Mouse (Mus musculus) hindbrain, postnatal 0 days (tissue): ENCODE measurements at regions not wholly inside any gene's neighbourhood (a gene's known extent, or its start where the extent isn't known, plus 50 kb on each side); places are given as distances from the start of the nearest gene placed in this dataset.
A peak's percentile ranks its signal among the peaks of the same experiment; 100 is the strongest.

Source experiments
- ATAC-seq: fragments of 200-750 bp; cut with Nextera tagmentation; 2 replicates; pipeline ENCODE4 v1.8.0; 2017; ENCODE audit warnings: mild to moderate bottlenecking, moderate TSS enrichment, moderate library complexity
- DNase-seq: peaks from one replicate; pipeline ENCODE4 v3.0.0-alpha.2; 2015; ENCODE audit warnings: low spot score
- H3K27ac ChIP-seq: fragments of 300-500 bp; sonication (generic); 2 replicates; pipeline ENCODE4 v1.5.1; 2014; ENCODE audit warnings: mild to moderate bottlenecking
- H3K27me3 ChIP-seq: fragments of 300-500 bp; sonication (generic); 2 replicates; pipeline ENCODE4 v1.6.1; 2014; ENCODE audit warnings: low read length, mixed read lengths; ENCODE audit not compliant: insufficient read depth
- H3K36me3 ChIP-seq: fragments of 300-500 bp; sonication (generic); 2 replicates; pipeline ENCODE4 v1.6.1; 2014; ENCODE audit warnings: low read length, mixed read lengths; ENCODE audit not compliant: insufficient read depth
- H3K4me1 ChIP-seq: fragments of 300-500 bp; sonication (generic); 2 replicates; pipeline ENCODE4 v1.6.1; 2014; ENCODE audit warnings: antibody characterized with exemption, low read length, mixed read lengths; ENCODE audit not compliant: insufficient read depth
- H3K4me2 ChIP-seq: fragments of 300-500 bp; sonication (generic); 2 replicates; pipeline ENCODE4 v1.6.1; 2014; ENCODE audit warnings: low read depth, mild to moderate bottlenecking, low read length, moderate library complexity, mixed read lengths
- H3K4me3 ChIP-seq: fragments of 300-500 bp; sonication (generic); 2 replicates; pipeline ENCODE4 v1.5.1; 2014; ENCODE audit warnings: low read length
- H3K9ac ChIP-seq: fragments of 300-500 bp; sonication (generic); replicated peaks from 2 replicates; pipeline ENCODE4 v1.6.1; 2014; ENCODE audit warnings: mild to moderate bottlenecking, low read length, moderate library complexity, mixed read lengths
- H3K9me3 ChIP-seq: fragments of 300-500 bp; sonication (generic); 2 replicates; pipeline ENCODE4 v1.6.1; 2016; ENCODE audit warnings: low read length, mixed read lengths
- CTCF ChIP-seq: IDR thresholded peaks from 2 replicates; pipeline ENCODE4 v1.5.1; 2016; ENCODE audit warnings: antibody characterized with exemption, control low read depth, low read depth
- WGBS: fragments of 180-500 bp; shearing (Covaris S2); extraction: QIAGEN DNeasy Blood & Tissue Kit; methylation state at CpG from one replicate; pipeline ENCODE4 v1.1.7; 2014; 5-methylcytosine and 5-hydroxymethylcytosine counted together

- ATAC-seq (no peak), DNase-seq (no peak)
- Histone ChIP-seq H3K9ac (no peak overlapping the region), H3K4me1 (no peaks in the 10 kb centered on the region), H3K9me3 (no peaks in the 10 kb centered on the region), H3K36me3 (no peaks in the 10 kb centered on the region), H3K4me2 (no peak overlapping the region), H3K27me3 (no peaks in the 10 kb centered on the region), H3K27ac (no peak overlapping the region), H3K4me3 (no peak overlapping the region)
- 83% methylated on average over 4 of the region's 4 CpGs for WGBS
- no peak for TF ChIP-seq CTCF
Measured at GRCm38 (mm10) chr1:169230097-169230496, 301.2 kb downstream of the Nuf2 start.

GRCm38 (mm10) chr1:169224431-169224830 lies 306.8 kb downstream of the Nuf2 start:
- WGBS = 88% methylated on average over 2 of the region's 2 CpGs
- ATAC-seq (no peak), DNase-seq (no peak)
- Histone ChIP-seq H3K36me3 (no peaks in the 10 kb centered on the region), H3K9ac (no peak overlapping the region), H3K9me3 (no peaks in the 10 kb centered on the region), H3K4me1 (no peaks in the 10 kb centered on the region), H3K4me2 (no peak overlapping the region), H3K27me3 (no peaks in the 10 kb centered on the region), H3K4me3 (no peak overlapping the region), H3K27ac (no peak overlapping the region)
- TF ChIP-seq CTCF = no peak

GRCm38 (mm10) chr1:169187658-169188057 lies 343.6 kb downstream of the Nuf2 start:
- no peaks in the 10 kb centered on the region for H3K27me3 ChIP-seq
- H3K4me3 ChIP-seq = no peak overlapping the region
- no peak overlapping the region for H3K9ac ChIP-seq
- no peaks in the 10 kb centered on the region for H3K9me3 ChIP-seq
- DNase-seq (peak; percentile 13), ATAC-seq (no peak)
- H3K36me3 ChIP-seq = no peaks in the 10 kb centered on the region
- H3K4me1 ChIP-seq = no peaks in the 10 kb centered on the region
- H3K27ac ChIP-seq = no peak overlapping the region
- no peak for TF ChIP-seq CTCF
- H3K4me2 ChIP-seq = no peak overlapping the region
- WGBS = 41% methylated on average over 1 of the region's 1 CpGs

DNA sequence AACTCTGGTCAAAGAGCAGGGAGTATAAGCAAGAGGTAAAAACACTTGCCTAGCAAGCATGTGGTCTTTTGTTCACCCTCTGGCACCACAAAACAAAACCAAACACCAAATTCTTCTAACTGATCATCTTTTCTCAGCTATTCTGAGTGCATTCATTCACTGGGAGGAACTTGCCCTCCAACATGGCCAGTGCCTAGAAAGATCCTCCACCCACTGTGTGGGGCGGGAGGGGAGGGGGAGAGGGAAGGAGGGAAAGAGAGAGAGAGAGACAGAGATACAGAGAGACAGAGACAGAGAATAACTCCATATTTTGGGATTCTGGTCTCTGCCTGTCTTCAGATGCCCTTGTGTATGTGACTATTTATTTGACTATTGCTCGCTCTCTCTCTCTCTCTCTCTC lies 360.9 kb downstream of the Nuf2 start:
- ATAC-seq = no peak
- no peak for TF ChIP-seq CTCF
- WGBS = 83% methylated on average over 2 of the region's 2 CpGs

GRCm38 (mm10) chr1:169168033-169168432 lies 363.2 kb downstream of the Nuf2 start:
- WGBS = 83% methylated on average over 4 of the region's 4 CpGs
- H3K9me3 ChIP-seq = no peaks in the 10 kb centered on the region
- no peak for DNase-seq
- no peak overlapping the region for H3K9ac ChIP-seq
- H3K27me3 ChIP-seq = no peaks in the 10 kb centered on the region
- no peak overlapping the region for H3K4me2 ChIP-seq
- no peak for ATAC-seq
- H3K4me1 ChIP-seq = no peaks in the 10 kb centered on the region
- H3K36me3 ChIP-seq = no peaks in the 10 kb centered on the region
- TF ChIP-seq CTCF = no peak
- no peak overlapping the region for H3K27ac ChIP-seq
- no peak overlapping the region for H3K4me3 ChIP-seq

More for the DNA sequence above, 360.9 kb downstream of the Nuf2 start:
- no peak for DNase-seq
- Histone ChIP-seq H3K36me3 (no peaks in the 10 kb centered on the region), H3K4me3 (no peak overlapping the region), H3K4me2 (no peak overlapping the region), H3K9ac (no peak overlapping the region), H3K9me3 (no peaks in the 10 kb centered on the region), H3K4me1 (no peaks in the 10 kb centered on the region), H3K27ac (no peak overlapping the region), H3K27me3 (no peaks in the 10 kb centered on the region)

GRCm38 (mm10) chr1:169166041-169166850 lies 365.0 kb downstream of the Nuf2 start:
- H3K4me1 ChIP-seq = no peaks in the 10 kb centered on the region
- H3K27me3 ChIP-seq = no peaks in the 10 kb centered on the region
- WGBS = 81% methylated on average over 5 of the region's 5 CpGs
- no peak overlapping the region for H3K27ac ChIP-seq
- DNase-seq = no peak
- TF ChIP-seq CTCF = no peak
- H3K4me2 ChIP-seq = no peak overlapping the region
- no peak overlapping the region for H3K9ac ChIP-seq
- no peak for ATAC-seq
- H3K36me3 ChIP-seq = no peaks in the 10 kb centered on the region
- H3K4me3 ChIP-seq = no peak overlapping the region
- no peaks in the 10 kb centered on the region for H3K9me3 ChIP-seq

DNA sequence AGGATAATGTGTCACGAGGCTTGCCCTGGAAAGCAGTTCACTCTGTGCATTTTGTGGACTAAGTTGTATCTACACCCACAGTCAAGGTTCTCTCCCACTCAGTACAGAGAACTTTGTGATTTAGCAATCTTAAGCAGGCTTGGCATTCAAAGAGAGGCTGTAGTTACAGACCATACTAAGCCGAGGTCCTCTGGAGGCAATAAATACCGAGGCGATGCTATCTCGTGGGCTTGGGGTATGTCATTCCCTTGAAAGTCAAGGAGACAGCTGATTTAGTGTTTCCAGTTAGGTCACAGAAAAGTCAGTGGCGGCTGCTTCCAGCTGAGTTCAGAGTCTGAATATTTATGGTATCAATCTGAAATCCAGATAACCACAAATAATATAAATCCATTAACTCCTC lies 370.4 kb downstream of the Nuf2 start:
- Histone ChIP-seq H3K36me3 (no peaks in the 10 kb centered on the region), H3K4me3 (no peak overlapping the region), H3K27ac (no peak overlapping the region), H3K27me3 (no peaks in the 10 kb centered on the region), H3K9me3 (no peaks in the 10 kb centered on the region), H3K9ac (no peak overlapping the region), H3K4me2 (no peak overlapping the region), H3K4me1 (no peaks in the 10 kb centered on the region)
- WGBS = 84% methylated on average over 6 of the region's 6 CpGs
- DNase-seq (no peak), ATAC-seq (no peak)
- TF ChIP-seq CTCF = no peak
